Mouse (Mus musculus) liver, adult 2 months (tissue): ENCODE measurements around the gene Gm2a.
A peak's percentile ranks its signal among the peaks of the same experiment; 100 is the strongest.

Experiments
- CTCF ChIP-seq: fragments of 200-500 bp; IDR thresholded peaks from 2 replicates; pipeline ENCODE4 v1.5.1; 2011; ENCODE audit warnings: low read depth, low read length, control low read depth
- POLR2A ChIP-seq: fragments of 200-500 bp; IDR thresholded peaks from 2 replicates; pipeline ENCODE4 v1.6.1; 2011; ENCODE audit warnings: low read length, control low read depth; ENCODE audit not compliant: insufficient read depth; ENCODE audit errors: extremely low read depth

- TF ChIP-seq POLR2A (0 out of 2 replicates have a peak, but pooled peaks have one; percentile 16), CTCF (no peak)
Observed at GRCm38 (mm10) chr11:55077331-55078231, 20.3 kb upstream of the Gm2a start, which contains the start of gene Ccdc69.
